Mouse (Mus musculus) liver, postnatal 0 days (tissue): Measurements from ENCODE around the gene Rpl3l. TPM values are rescaled to one million over a fixed set of nuclear protein-coding genes. Genes with fewer than 3 reads are reported as not detected.
A peak's percentile ranks its signal among the peaks of the same experiment; 100 is the strongest.

ENCODE experiments used
- ATAC-seq: fragments of 200-750 bp; cut with Nextera tagmentation; 2 replicates; pipeline ENCODE4 v1.8.0; 2017; ENCODE audit warnings: mild to moderate bottlenecking, moderate library complexity
- DNase-seq: peaks from one replicate; pipeline ENCODE4 v3.0.0-alpha.2; 2016
- H3K27ac ChIP-seq: fragments of 300-500 bp; sonication (generic); 2 replicates; pipeline ENCODE4 v1.5.1; 2014; ENCODE audit warnings: antibody characterized with exemption, moderate library complexity, mild to moderate bottlenecking, low read depth
- H3K27me3 ChIP-seq: fragments of 300-500 bp; sonication (generic); 2 replicates; pipeline ENCODE4 v1.6.1; 2014; ENCODE audit warnings: low read length, control low read depth, mixed read lengths; ENCODE audit not compliant: insufficient read depth
- H3K36me3 ChIP-seq: fragments of 300-500 bp; sonication (generic); replicated peaks from 2 replicates; pipeline ENCODE4 v1.6.1; 2014; ENCODE audit warnings: mild to moderate bottlenecking, control low read depth, low read length, moderate library complexity, mixed read lengths; ENCODE audit not compliant: insufficient read depth
- H3K4me1 ChIP-seq: fragments of 300-500 bp; sonication (generic); 2 replicates; pipeline ENCODE4 v1.6.1; 2014; ENCODE audit warnings: antibody characterized with exemption, mild to moderate bottlenecking, control low read depth; ENCODE audit not compliant: insufficient read depth
- H3K4me2 ChIP-seq: fragments of 300-500 bp; sonication (generic); 2 replicates; pipeline ENCODE4 v1.6.1; 2014; ENCODE audit warnings: low read depth, mild to moderate bottlenecking, low read length, moderate library complexity, mixed read lengths
- H3K4me3 ChIP-seq: fragments of 300-500 bp; sonication (generic); 2 replicates; pipeline ENCODE4 v1.5.1; 2014; ENCODE audit warnings: low read depth, low read length
- H3K9ac ChIP-seq: fragments of 300-500 bp; sonication (generic); replicated peaks from 2 replicates; pipeline ENCODE4 v1.6.1; 2014; ENCODE audit warnings: mild to moderate bottlenecking, moderate library complexity
- H3K9me3 ChIP-seq: fragments of 300-500 bp; sonication (generic); 2 replicates; pipeline ENCODE4 v1.6.1; 2016; ENCODE audit warnings: mild to moderate bottlenecking, control low read depth, low read length, mixed read lengths
- CTCF ChIP-seq: sonication (generic); IDR thresholded peaks from 2 replicates; pipeline ENCODE4 v1.5.1; 2016; ENCODE audit warnings: antibody characterized with exemption, low read depth
- EP300 ChIP-seq: IDR thresholded peaks from 2 replicates; pipeline ENCODE4 v1.6.1; 2016; ENCODE audit warnings: antibody characterized with exemption, low read depth, mild to moderate bottlenecking
- WGBS: fragments of 180-500 bp; shearing (Covaris S2); extraction: QIAGEN DNeasy Blood & Tissue Kit; methylation state at CpG from one replicate; pipeline ENCODE4 v1.1.7; 2014; ENCODE audit not compliant: insufficient replicate concordance; 5-methylcytosine and 5-hydroxymethylcytosine counted together
- polyA plus RNA-seq: library from polyadenylated mRNA; unstranded; fragments of >200 nt; fragmentation: Nextera tagmentation; extraction: Ambion mirVana; gene quantifications from 2 replicates; pipeline ENCODE4 v1.2.1, GENCODE M21; 2015

Gene Rpl3l
- polyA plus RNA-seq, 1 experiment from 2014 or later = 0.14 TPM

DNA sequence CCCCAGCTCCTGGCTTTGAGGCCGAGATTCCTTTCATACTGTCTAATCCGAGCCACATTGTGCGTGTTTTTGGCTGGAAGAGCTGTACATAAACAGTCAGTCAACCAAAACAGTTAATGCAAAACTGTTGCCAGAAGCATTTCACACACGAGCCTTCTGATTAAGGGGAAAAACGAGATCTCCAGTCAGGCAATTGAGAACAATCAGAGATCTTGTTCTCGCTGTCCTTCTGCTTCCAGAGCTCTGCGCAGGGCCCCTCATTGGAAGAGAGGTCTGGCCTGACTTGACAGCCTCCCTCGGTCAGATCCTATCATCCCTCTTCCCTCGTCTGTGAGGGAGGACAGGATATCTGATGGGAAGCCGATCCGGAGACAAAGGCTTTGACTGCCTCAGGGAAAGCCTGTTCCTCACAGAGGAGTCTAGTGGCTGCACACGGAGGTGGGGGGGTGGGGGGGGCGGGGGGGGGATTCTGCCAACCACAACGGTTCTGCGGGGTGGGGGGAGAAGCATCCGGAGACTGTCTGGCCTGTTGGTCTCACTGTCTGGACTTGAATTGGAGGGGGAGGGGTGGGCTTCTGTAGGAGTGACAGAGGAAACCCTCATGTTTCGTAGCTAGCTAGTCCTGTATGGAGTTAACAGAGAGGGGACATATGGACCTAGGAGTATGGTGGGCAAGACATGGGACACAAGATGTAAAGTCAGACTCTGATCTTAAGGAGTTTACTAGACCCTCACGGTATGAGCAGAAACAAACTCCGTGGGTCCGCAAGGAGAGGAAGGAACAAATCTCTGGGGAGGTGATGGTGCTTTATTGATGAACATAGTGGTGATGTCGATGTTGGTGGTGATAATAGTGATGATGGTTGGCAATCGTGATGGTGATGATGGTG is 37.6 kb downstream of the Rpl3l start:
- Histone ChIP-seq H3K27me3 (peaks cover 12% of the 10 kb centered on the region; the same call in 1 of the 2 replicates), H3K27ac (no peak overlapping the region), H3K9me3 (no peaks in the 10 kb centered on the region), H3K9ac (no peak overlapping the region), H3K4me1 (no peaks in the 10 kb centered on the region), H3K36me3 (no peaks in the 10 kb centered on the region), H3K4me3 (no peak overlapping the region), H3K4me2 (no peak overlapping the region)
- TF ChIP-seq EP300 = no peak
- no peak for TF ChIP-seq CTCF
- ATAC-seq (no peak), DNase-seq (no peak)
- WGBS = 45% methylated on average over 22 of the region's 22 CpGs

DNA sequence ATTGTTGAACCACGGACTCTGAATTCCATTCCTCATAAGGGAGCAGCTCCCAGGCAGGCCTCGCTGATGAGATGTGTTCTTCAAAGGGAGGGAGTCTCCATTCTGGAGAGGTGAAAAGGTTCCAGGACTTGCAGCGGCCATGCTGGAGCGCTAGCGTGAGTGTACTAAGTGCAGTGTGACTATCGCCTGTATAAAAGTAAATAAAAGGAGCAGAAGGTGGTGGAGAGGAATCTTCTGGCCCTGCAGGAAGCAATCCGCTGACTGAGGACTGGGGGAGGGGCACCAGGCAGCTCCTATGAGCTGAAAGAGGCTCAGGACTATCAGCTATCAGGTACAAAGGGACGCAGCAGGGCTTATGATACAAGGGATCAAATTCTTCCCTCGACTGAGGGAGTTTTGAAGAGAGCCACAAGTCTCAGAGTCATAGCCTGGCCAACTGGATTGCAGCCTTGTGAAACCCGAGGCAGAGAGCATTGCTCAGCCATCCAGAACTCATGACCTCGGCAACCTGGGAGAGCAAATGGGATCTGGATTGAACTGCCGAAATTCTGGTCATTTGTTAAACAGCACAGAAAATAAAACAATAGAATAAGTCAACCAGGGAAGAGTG is 38.8 kb downstream of the Rpl3l start:
- DNase-seq (no peak), ATAC-seq (no peak)
- TF ChIP-seq EP300 = no peak
- TF ChIP-seq CTCF = no peak
- Histone ChIP-seq H3K4me1 (no peaks in the 10 kb centered on the region), H3K27ac (no peak overlapping the region), H3K4me3 (no peak overlapping the region), H3K9ac (no peak overlapping the region), H3K4me2 (no peak overlapping the region), H3K9me3 (no peaks in the 10 kb centered on the region), H3K36me3 (no peaks in the 10 kb centered on the region), H3K27me3 (peaks cover 12% of the 10 kb centered on the region; the same call in 1 of the 2 replicates)
- WGBS = 31% methylated on average over 12 of the region's 12 CpGs

DNA sequence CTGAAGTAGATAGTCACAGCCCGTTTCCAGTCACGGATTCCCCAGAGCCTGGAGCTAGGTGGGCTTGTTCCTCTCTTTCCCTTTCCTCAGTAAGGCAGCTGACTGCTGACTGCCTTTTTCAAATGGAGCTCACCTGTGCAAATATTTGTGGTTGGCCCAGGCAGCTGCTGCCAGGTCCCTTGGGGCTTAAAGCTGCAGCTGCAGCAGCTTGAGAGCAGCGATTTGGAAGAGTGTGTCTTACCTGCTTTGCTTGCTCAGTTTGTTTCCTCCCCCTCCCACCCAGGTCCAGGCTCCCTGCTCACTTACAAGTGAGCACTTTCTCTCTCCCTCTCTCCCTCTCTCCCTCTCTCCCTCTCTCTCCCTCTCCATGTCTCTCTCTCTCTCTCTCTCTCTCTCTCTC is 41.5 kb downstream of the Rpl3l start:
- Histone ChIP-seq H3K9ac (no peak overlapping the region), H3K27ac (no peak overlapping the region), H3K4me2 (no peak overlapping the region), H3K4me1 (no peaks in the 10 kb centered on the region), H3K27me3 (peaks cover 12% of the 10 kb centered on the region; the same call in 1 of the 2 replicates), H3K36me3 (no peaks in the 10 kb centered on the region), H3K4me3 (no peak overlapping the region), H3K9me3 (peaks cover 4% of the 10 kb centered on the region; the same call in 1 of the 2 replicates)
- TF ChIP-seq CTCF = no peak
- TF ChIP-seq EP300 = no peak
- ATAC-seq (no peak), DNase-seq (no peak)
- 29% methylated on average over 3 of the region's 3 CpGs for WGBS

DNA sequence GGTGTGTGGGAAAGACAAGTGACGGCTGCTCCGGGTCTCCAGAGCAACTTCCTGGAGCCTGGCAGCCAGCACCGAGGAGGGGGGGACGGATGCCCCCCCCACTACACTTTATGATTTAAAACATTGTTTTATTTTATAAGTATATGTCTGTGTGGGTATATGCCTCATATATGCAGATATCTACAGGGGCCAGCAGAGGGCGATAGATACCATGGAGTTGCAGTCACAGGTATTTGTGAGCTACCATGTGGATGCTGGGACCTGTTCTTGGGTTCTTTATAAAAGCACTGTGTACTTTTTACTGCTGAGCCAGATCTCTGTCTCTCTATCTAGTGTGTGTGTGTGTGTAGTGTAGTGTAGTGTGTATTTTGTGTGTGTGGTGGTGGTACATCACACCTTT is 45.6 kb downstream of the Rpl3l start:
- H3K9ac ChIP-seq = no peak overlapping the region
- H3K27ac ChIP-seq = no peak overlapping the region
- no peaks in the 10 kb centered on the region for H3K4me1 ChIP-seq
- DNase-seq (peak; percentile 32), ATAC-seq (no peak)
- H3K4me2 ChIP-seq = no peak overlapping the region
- no peak overlapping the region for H3K4me3 ChIP-seq
- H3K9me3 ChIP-seq = peaks cover 4% of the 10 kb centered on the region; the same call in 1 of the 2 replicates
- 86% methylated on average over 5 of the region's 5 CpGs for WGBS
- no peaks in the 10 kb centered on the region for H3K36me3 ChIP-seq
- no peak for TF ChIP-seq EP300
- TF ChIP-seq CTCF = peak; percentile 54
- H3K27me3 ChIP-seq = no peaks in the 10 kb centered on the region

DNA sequence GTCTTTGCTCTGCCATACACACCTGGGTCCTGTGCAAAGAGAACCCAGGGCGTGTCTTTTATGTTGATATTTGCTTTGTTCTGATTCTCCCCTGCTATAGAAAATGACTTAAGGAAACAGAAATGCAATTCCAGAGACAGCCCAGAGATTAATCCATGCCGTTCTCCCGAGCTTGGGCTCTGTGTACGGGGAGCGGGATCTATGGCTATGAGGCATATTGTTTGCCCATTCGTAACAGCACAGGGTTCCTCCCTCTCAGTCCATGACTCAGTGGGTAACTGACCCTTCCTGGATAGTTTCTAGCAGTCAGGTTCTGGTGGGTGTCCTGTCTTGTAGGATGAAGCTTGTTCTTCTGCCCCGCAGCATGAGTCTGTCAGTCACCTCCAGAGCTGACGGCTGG is 47.6 kb downstream of the Rpl3l start:
- Histone ChIP-seq H3K27ac (no peak overlapping the region), H3K4me1 (no peaks in the 10 kb centered on the region), H3K27me3 (no peaks in the 10 kb centered on the region), H3K4me2 (no peak overlapping the region), H3K36me3 (no peaks in the 10 kb centered on the region), H3K4me3 (no peak overlapping the region), H3K9ac (no peak overlapping the region), H3K9me3 (peaks cover 4% of the 10 kb centered on the region; the same call in 1 of the 2 replicates)
- DNase-seq (no peak), ATAC-seq (no peak)
- 74% methylated on average over 8 of the region's 8 CpGs for WGBS
- no peak for TF ChIP-seq EP300
- no peak for TF ChIP-seq CTCF

DNA sequence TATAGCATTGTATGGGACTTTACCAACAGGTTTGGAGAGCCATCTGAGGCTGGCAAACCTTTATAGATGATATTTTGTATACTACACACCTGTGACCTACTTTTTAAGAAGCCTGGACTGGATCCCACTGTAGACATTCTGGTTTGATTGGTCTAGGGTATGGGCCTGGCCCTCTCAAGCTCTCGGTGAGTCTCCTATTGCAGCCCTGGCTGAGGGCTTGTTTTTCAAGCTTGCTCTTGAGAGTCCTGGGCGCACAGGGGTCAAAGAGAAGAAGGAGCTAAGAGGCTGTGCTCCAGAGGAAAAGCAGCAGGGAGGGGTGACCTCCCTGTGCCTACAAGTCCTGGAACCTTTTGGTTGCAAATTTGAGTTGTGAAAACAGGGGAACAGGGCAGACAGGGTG is 49.5 kb downstream of the Rpl3l start:
- Histone ChIP-seq H3K27ac (no peak overlapping the region), H3K4me2 (no peak overlapping the region), H3K27me3 (no peaks in the 10 kb centered on the region), H3K9me3 (peaks cover 4% of the 10 kb centered on the region; the same call in 1 of the 2 replicates), H3K4me3 (no peak overlapping the region), H3K9ac (no peak overlapping the region), H3K4me1 (no peaks in the 10 kb centered on the region), H3K36me3 (no peaks in the 10 kb centered on the region)
- WGBS = 77% methylated on average over 2 of the region's 2 CpGs
- ATAC-seq (no peak), DNase-seq (no peak)
- TF ChIP-seq EP300 (no peak), CTCF (no peak)
